Mouse (Mus musculus): ENCODE results near the gene Pias1.
"Not testable (repeated sequence)": the region's sequence is repeated elsewhere in the genome, so short reads cannot be mapped to it uniquely, and the experiment has no call there.

The Pias1 gene

DNA sequence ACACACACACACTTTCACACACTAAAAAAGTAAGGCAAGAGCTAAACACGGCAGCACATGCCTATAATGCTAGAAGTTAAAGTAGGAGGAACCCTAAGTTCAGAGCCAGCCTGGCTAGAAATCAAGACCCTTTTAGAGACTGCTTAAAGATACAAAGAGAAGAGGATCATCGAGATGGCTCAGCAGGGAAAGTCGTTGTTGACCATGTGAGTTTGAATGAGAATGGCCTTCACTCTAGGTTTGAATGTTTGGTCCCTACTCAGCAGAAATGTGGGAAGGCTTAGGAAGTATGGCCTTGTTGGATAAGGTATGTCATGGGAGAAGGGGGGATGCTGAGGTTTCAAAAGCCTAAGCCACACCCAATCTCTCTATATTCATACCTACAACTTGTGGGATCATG, 46.8 kb downstream of the Pias1 start:
- DNase-seq: no peak

DNA sequence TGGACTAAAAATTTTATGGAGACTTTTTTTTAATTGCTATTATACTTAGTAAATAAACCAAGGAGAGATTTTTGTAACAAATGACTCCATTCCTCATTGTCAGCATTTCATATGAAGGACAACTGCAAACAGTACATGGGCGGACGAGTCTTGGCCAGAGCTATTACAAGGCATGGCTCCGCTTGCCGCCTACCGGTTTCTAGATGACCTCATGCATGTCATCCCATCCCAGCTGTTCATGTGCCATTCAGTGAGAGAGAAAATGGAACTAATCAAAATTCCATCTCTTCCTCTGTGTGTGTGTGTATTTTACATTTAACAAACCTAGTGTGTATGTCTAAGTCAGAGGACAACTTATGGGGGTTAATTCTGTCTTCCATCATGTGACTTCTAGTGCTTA, 51.9 kb downstream of the Pias1 start:
- peak in 1 of 2 experiments; percentile 19 for DNase-seq

DNA sequence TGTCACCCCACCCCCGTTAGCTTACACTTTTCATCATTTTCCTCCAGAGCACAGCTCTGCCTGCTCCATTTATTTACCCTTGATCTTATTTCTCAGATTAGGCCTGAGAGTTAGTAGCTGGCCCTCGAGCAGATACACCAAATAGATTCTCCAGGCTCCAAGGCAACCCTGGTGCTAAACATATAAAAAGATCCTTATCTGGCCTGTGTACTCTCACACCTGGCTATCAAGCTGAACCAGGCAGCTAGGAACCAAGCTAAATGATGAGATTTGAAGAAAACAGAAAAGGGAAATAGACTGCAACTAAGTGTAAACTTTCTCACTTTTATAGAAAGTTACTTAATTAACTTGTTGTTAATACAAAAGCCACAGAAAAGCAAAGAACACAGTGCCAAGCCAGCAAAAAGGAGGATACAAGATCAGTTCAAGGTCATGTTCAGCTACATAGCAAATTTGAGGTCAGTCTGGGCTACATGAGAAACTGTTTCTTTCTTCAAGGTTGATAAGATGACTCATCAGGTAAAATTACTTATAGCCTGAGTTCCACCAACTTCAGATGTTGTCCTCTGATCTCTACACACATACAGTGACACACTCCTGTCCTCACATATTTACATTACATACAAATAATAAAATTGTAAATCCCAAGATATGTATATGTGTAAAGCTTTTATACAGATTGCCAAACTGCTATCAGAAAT, 52.9 kb downstream of the Pias1 start:
- DNase-seq: no peak

DNA sequence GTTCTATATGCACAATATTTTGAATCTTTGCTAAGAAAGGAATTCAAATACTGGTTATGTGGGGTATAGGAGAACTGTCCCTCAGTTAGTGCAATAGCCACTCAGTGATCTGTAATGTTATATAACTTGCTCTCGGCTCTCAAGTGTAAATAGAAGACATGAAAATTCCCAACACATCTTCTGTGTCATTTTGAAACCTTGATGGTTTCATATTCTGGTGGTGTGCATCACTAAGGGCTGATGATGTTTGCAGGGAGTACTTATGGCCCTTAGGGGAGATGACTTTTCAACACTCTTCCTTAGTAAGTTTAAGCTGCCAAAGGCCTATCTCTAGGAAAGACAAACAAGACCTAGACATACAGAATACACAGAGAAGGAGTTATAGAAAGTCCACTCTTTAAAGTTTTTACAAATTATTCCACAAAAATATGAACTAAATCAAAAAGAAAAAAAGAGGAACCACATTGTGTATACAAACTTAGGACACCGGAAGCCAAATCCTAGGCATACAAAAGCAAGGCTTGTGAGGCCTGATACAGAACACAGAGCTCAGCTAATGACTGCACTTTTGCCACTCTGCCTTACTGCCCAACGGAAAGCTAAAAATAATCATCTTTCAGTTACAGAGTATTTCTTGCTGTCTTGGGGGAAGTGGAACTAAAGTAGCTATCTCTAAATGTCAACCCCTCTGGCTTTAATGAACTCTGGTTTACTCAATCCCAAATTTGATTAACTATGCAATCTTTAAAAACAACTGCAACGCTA, 55.0 kb downstream of the Pias1 start:
- DNase-seq: no peak

DNA sequence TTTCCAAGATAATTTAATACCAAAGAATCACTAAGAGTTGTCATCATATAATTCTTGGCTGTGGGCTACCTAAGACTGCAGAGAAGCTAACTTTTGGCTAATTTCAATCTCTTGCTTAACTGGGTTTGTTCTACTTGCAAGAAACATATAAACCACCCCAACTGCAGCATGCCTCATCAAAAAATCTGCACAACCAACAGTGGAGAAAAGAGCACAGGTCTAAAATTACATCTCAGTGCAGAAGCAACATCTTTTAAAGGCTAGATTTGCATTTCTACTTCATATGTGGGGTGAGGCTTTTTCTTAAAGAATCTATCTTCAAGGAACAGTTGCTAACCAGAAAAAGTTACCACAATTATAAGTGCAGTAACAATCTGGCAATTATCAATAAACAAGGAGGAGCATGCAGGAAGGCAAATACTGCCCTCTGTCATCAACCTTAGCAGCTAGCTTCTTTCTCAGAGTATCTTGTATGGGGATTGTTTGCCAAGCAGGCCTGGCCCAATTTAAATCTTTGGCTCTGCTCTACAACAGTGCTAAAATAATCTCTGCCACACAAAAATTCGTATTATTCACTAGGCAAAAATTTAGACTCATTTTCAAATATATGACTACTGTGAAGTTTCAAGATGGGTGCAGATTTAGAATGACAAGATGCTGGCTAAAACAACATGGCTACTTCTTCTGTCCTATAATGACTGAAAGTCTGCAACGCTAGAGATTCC, 62.7 kb downstream of the Pias1 start:
- no peak for DNase-seq

DNA sequence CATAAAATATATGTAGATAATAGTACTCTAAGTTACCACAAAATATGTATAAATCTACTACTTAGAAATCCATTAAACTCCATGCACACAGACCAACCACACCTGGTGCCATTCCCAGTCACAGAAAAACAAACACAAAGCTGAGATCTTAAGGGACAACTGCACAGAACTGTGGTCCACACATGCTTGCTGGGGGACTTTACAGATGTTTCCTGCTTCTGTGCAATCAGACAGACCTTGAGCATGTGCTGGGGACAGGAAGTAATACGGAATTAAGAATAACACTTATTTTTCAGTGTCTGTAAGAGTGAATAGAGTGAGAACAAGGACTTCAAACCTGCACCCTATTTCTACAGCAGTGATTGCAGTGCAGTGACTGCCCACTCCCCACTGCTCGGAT, 66.8 kb downstream of the Pias1 start:
- no peak for DNase-seq

DNA sequence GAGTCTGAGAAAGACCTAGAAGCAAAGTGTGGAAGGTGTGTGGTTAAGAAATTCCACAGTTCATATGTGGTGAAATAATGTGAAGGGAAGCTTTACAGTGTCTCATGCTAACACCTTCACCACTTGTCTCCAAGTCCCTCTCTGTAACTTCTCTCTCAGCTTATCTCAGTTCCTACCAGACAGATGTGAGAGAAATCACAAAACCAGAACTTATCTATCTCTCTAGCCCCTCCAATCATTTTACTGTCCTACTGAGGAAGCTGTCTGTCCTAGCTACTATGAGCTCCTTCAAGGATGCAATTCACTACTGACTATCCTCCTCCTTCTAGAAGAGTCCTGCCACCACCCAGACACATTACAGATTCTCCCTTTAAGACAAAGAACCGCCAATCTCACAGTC, 70.7 kb downstream of the Pias1 start:
- no peak for DNase-seq

DNA sequence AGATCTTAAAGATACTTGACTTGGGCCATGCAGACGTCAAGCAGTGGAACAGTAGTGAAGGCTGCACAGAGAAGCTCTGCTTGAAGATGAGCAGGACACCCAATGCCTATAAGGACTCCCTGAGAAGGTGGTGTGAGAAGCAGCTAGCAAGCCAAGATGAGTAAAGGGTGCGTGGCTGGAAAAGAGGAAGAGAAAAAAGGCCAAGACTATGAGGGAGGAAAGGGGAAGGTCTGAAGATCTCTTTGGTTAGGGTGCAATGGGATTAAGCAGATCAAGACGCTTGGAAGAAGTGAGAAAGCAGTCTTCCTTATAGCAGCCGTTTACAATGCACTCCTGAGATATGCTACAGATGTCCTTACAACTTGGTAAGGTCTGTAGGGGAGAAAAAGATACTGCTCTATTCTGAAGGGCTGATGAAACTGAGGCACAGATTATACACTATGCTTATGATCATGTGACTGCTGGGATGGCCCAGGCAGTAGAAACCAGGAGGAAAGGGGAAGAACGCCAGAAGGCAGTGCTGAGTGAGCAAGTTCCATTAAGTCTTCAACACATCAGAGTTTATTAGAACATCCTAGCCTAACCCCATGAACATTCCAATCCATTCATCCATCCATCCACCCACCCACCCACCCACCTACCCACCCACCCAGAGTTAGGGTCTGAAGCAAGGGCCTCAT, 74.2 kb downstream of the Pias1 start:
- no peak for DNase-seq

DNA sequence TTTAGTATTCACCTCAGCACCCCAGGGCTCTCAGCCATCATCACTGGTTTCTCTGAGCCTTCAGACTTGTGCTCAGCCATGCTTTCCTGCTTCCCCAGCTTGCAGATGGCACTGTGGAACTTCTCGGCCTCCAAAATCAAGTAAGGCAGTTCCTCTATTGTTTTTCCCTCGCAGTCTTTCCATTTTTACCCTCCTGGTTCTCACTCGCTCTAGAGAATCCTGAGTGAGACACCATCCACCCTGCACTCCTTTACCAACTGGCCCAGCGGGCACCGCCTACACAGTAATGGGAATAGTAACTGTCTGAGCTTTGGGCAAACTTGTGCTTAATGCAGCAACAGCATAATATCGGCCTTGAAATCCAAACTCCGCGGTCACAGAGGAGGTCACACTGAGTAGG, 82.7 kb downstream of the Pias1 start:
- DNase-seq: no peak

DNA sequence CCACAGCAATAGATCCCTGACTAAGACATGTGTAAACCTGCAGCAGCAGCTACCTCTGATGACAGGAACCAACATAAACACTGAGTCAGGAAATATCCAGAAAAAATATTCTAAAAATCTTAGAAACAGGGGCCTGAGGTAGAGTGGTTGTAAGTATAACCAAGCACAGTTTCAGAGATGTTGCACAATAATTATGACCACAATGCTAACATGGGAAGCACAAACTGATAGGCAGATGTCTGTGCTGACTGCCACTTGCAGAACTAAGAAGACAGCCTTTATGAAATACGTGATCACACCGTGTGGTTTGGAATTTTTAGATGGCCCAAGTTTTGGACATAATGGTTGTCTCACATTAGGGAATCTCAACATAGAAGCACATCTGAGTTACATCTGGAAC, 83.9 kb downstream of the Pias1 start:
- DNase-seq: no peak

DNA sequence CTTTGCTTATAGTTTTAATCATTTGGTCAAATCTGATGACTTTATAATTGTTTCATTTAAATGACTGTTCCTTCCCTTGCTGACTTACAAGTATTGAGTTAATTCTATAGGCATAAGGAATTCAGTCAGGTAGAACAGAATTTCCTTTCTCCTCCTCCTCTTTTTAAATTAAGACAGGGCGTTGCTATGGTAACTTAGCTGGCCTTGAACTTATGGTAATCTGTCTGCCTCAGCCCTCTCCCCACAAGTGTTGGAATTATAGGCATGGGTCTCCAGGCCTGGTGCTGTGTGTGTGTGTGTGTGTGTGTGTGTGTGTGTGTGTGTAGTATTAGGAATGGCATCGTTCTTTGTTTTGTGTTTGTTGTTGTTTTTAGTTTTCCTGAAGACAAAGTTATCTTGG, 86.0 kb downstream of the Pias1 start:
- no peak for DNase-seq

DNA sequence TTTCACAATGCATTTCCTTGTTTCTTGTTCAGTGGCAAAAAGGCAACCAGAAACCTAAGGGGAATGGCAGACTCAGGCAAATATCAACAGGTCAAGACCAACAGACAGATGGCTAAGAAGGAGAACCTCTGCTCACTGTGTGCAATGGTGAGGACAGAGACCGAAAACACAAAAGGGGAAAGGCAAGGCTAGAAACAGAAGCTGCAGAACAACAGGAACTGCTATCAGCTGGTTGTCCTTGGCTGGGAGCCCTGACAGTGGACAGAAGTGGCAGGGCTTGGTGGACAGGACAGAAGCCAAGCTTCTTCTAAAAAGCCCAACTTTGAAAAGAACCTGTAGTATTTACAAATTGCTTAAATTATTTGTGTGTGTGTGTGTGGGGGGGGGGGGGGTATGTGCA, 93.2 kb downstream of the Pias1 start:
- DNase-seq: peak; percentile 46 to 49

DNA sequence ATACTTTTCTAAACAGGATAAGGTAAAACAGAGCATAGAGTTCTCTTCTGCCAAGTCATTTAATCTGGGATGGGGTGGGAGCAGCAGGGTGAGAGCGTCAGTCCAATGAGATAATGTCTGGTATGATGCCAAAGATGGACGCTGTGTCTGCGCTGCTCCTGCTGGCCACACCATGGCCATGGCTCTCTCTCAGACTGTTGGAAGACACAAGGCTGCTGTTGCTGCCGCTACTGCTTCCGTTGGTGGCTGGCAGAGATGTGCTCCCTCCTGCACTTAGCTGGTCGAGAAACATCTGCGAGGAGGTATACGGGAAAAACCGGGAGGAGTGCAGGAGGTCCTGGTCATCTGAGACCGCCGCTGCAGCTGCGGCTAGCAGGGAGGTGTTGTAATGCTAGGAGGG, 105.9 kb downstream of the Pias1 start:
- peak; percentile 9 to 32 for DNase-seq

DNA sequence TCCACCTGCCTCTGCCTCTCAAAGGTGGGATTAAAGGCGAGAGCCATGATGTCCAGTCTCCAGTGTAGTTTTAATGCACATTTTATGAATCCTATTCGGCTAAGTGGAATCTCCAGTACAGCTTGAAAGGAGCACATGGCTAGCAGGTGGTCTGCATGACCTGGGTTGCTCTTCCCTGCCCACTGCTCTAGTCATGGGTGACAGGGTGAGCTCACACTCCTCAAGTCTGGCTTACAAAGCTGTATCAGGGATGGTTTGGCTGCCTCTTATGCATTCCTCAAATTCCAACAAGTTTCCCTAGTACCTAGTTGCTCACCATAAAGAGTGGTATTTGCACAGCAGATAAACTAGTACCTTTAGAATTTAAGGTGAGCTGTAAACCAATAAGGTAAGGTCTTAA, 109.9 kb downstream of the Pias1 start:
- DNase-seq: no peak

DNA sequence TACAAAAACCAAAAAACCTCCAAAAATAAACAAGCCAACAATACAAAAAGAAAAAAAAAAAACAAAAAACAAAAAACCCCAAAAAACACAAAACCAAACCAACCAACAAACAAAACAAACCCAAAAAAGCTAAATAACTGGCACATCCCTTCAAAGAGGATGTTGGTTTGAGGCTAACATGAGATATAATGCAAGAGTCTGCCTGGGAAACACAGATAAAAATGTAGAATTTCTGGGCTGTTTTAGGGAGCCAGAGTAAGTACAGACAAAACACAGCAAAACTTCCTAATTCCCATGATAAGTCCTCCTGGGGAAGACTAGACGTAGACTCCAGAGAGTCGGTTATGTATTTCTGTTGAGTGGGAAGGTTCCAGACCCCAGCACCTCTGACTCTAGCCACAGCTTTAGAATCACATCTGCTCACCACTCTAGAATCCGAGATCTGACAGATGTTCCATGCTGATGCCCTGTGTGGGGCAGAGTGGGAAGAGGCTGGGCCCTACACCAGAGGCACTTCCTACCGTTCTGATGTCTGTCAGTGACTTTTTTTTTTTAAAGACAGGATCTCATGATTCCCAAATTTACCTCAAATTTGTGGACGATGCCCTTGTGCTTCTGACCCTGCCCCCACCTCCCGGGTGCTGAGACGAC, 110.6 kb downstream of the Pias1 start:
- no peak for DNase-seq

DNA sequence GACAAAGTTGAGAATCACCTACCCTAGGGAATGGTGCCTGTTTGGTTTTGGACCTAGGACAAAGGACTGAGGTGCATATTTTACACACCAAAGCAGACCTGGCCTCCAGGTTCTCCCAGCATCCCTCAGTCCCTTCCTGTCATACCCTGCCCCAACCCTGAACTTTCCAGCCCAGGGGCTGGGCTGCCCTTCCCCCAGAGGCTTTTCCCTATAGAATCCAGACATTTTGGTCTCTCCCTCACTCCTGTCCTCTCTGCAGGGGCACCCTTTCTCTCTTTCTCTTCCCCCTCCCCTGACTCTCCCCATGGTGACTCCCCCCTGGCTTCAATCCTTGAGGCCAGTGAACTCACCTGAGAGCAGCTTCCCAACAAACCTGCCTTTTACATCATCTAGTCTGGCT, 117.0 kb downstream of the Pias1 start:
- DNase-seq: no peak

DNA sequence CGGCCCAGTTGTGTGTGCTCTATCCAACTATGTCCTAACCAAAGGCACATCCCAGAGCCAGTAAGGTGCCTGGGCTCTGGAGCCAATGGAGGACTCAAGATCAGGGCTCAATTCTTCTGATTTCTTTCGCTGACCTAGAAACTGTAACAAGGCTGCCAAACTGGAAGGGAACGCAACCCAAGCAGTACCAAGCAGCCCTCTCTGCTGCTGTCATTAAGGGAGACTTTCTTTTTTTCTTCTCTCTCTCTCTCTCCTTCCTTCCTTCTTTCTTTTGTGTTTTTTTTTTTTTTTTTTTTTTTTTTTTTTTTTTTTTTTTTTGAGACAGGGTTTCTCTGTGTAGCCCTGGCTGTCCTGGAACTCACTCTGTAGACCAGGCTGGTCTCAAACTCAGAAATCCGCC, 118.5 kb downstream of the Pias1 start:
- DNase-seq: not testable (repeated sequence)

DNA sequence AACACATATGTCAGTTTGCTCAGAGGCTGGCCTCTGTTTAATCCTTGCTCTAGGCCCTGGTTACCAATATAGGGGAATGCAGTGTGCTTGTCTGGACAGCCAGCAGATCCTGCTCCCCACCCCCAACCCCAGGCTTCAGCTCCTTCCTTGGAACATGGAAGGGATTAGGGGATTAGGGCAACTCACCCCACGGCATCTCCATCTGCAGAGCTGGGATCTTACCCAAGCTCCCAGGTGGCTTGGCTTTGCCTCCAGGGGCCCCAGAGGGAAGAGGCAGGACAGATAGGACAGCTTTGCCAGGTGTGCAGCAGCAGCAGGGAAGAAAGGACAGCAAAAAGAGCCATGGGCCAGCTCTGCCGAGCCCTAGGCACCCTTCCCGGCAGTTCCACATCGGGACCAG, 126.9 kb downstream of the Pias1 start:
- DNase-seq: no peak

DNA sequence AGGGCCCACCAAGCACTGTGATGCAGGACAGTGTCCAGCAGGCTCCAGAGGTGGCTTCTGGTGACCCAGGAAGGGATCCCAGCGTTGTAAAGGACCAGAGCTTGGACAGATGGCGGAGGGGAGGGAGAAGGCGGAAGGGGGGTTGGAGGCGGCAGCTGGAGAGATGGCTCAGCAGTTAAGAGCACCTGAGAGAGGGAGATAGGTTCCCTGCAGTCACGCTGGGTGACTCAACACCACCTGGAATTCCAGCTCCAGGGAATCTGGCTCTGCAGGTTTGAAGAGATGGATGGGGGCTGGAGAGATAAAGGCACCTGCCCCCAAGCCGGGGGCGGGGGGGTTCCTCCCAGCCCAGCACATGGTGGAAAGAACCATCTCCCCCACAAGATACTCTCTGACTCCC, 127.6 kb downstream of the Pias1 start:
- not testable (repeated sequence) for DNase-seq

DNA sequence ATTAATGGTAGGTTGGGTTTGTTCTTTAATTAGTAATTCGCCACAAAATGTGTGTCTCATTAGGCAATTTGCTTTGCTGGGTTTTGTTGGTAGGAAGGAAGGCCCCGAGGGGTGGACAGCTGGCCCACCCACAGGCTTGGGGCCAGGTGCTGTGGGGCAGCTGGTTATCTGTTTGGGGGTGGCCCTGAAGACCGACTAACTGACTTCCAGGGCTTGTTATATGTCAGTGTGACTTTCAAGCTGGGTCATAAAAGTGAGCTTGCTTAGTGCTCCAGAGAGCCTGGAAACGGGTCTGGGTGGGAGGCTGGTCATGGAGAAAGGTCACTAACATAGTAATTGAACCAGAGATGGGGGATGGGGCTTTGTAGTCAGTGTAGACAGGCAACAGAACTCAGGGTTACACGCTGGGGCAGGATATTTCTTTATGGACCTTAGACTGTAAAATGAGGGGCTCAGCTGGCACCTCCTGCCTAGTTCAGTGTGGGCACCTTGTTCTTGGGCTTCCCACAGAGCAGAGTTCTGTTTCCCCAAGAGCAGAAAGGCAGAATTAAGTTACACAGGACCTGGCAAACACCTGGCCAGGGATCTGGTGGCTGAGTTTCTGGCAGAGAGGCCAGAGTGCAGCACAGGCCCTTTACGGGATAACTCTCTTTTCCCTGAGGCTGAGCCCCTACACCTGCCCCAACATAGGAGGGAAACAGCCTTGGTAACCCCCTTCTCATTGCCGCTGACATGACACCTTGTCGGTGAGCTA, 129.3 kb downstream of the Pias1 start:
- peak; percentile 31 to 56 for DNase-seq

DNA sequence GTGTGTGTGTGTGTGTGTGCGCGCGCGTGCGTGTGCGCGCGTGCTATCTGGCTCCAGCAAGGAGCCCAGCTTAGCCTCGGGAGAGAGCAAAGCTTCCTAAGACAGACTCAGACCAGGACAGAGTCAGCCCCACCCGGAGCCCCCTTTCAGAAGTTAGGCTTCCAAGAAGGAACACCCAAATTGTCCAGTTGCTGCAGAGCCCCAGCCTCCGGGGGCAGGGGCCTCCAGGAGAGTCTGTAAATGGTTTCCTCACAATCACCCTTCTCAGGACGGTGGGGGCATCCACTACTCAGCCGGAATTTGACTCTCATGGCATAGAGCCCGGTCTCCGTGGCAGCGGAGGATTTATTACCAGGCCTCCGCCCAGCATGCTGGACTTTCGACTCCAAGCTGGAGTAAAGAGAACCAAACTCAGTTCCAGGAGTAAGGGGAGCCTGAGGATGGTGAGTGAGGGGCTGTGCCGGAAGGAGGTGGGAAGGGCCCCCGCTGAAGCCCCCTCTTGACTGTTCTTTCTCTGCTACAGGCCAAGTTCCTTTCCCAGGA, 129.9 kb downstream of the Pias1 start, which contains the start of gene Calml4:
TSS of gene Calml4 (plus strand) at position 362 of the 543 bp plus-strand sequence.
- DNase-seq: peak; percentile 91 to 94

DNA sequence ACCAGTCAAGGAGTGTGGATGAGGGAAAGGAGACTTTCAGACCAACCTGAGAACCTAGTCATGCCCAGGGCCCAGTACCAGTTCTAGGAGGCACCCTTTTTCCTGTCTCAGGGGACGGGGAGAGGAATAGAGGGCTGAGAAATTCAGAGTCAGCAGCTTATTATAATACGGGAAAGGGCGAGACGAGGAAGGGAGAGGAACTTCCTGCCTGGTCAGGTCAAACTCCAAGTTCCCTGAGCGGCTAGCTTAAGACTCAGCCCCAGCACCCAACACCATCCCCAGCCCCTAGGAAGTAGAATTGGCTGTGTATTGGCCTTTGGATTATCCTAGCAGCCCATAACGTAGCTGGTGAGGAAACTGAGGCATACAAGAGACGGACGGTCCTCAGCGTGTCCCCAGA, 130.5 kb downstream of the Pias1 start:
- peak in 1 of 2 experiments; percentile 67 for DNase-seq

Data from kidney, postnatal 4 days (tissue).